Mouse (Mus musculus) small intestine, adult 2 months (tissue): Measurements from ENCODE around the gene Zfp992.
"Not testable (repeated sequence)": the region's sequence is repeated elsewhere in the genome, so short reads cannot be mapped to it uniquely, and the experiment has no call there.

Source experiments
- CTCF ChIP-seq: fragments of 200-500 bp; IDR thresholded peaks from 2 replicates; pipeline ENCODE4 v1.5.1; 2012; ENCODE audit warnings: low read depth, mild to moderate bottlenecking, control low read depth, inconsistent platforms, low read length, moderate library complexity, mixed read lengths; ENCODE audit not compliant: insufficient replicate concordance, insufficient read length; ENCODE audit errors: extremely low read depth
- POLR2A ChIP-seq: fragments of 200-500 bp; IDR thresholded peaks from 2 replicates; pipeline ENCODE4 v1.6.1; 2012; ENCODE audit warnings: low read depth, mild to moderate bottlenecking, control low read depth, inconsistent platforms, low read length, moderate library complexity

GRCm38 (mm10) chr4:146430876-146431275 is 17.9 kb upstream of the Zfp992 start:
- TF ChIP-seq CTCF, POLR2A: not testable (repeated sequence)
